Mouse (Mus musculus): Measurements from ENCODE around the gene Cspg5.
A peak's percentile ranks its signal among the peaks of the same experiment; 100 is the strongest.

The Cspg5 gene

DNA sequence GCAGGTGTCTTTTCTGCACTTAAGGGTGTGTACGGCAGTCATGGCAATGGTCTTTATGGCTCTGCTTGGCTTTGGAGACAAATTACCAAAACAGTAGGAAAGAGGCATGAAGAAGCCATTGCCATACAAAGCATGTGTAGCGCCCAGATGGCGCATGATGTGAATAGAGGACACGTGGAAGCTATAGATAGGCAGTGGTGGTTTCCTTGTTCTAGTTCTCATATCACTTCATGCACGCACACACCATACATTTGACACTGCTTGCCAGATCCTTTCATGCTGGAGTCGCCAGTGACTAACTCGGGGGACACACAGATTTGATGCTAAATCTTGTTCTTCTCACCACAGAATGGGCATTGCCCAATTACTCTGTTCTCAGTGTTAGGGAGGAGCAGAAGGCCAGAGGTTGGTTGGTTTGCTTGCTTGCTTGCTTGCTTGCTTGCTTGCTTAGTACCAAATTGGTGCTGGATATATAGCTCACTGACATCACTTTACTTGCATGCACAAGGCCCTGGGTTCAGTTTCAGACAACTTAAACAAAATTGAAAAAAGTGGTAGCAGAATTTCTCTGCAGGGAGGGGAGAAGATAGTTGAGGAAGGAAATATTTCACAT lies at the start of gene Cspg5:
TSS of gene Cspg5 (plus strand) at position 563 of the 613 bp plus-strand sequence.
- DNase-seq (ENCODE audit: low spot score), result no peak

DNA sequence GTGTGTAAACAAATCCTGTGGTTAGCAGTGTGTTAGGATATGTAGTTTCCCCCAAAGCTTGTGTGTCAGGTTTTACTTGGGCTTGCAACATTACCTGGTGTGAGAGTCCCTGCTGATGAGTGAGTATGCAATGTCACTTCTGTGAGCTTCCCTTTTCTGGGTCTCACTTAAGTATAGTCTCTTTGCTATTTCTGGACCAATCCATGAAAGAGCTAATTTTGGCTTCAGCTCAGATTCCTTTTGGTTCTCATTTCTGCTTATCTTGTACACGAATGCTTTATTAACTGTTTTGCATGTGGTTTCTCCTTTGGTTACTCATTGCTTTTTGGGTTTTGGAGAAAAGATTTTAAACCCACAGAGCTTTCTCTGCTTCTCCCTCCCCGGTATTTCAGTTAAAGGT lies 43.7 kb upstream of the Cspg5 start:
- no peak for DNase-seq (ENCODE audit: low spot score)

DNA sequence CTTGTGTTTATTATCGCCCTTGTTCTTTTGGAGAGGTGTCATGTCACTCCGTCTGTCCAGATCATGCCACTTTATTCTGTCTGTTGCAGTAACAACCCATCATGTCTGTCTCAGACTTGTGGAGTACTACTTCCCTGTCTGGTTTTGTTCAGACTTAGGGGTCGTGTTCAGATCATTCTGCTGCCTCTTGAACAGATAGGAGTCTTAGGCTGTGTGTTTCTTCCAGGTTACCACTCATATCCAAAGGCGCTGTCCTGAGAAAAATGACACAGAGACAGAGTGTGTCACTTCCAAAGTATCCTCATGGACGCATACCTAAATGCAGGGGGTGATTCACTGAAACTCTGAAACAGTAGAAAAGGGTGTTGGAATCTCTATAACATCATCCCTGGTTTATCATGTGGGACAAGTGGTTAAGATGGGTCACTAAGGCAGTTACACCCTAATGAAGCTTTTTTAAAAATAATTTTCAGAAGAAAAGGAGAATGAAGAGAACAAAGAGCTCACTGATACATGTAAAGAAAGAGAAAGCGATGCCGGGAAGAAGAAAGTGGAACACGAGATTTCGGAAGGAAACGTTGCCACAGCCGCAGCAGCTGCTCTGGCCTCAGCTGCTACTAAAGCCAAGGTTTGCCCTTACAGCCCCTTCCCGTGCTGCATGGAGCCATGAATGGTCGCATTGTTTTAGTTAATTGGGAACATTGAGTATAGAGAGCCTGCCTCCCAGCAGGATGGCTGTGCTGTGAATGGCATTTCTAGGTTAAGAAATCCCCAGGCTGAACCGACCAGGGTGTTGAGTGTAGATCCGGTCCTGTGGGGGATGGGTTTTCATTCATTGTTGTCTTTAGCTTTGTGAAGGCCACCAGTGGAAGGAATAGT lies 37.8 kb upstream of the Cspg5 start:
- DNase-seq (ENCODE audit: low spot score), result no peak

DNA sequence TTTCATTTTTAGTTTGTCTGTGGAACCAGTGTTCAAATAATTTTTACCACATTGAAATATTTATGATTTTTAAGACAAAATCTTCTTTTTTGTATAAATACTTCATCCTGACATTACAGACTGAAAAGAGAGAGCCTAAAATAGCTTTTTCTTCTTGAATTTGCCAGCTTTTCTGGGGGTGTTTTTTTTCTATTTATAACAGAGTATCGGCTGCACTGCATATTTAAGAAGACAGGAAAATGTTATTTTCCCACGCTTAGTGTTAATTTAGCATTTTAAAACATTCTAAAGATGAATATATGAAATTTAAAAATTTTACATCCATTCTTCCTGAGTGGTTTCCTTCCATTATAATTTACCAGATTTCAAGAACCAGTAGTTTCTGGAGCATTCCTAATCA lies 37.1 kb upstream of the Cspg5 start:
- DNase-seq (ENCODE audit: low spot score), result no peak

DNA sequence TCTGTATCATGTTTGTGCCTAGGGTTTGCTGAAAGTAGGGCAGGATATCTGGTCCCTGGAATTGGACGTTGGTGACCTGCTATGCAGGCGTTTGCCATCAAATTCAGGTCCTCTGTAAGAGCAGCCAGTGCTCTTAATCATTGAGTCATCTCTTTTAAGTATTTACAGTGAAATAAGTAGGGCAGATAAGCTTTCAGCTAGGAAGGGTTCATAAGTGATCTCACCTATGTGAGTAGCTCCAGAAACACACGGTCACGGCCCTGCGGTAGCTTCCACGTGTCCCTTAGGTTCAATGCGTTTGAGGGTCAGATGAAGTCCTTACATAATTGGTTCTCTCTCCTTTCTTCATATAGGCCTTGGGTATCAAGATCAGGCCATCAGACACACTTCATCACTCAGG lies 35.3 kb upstream of the Cspg5 start:
- DNase-seq (ENCODE audit: low spot score), result no peak

DNA sequence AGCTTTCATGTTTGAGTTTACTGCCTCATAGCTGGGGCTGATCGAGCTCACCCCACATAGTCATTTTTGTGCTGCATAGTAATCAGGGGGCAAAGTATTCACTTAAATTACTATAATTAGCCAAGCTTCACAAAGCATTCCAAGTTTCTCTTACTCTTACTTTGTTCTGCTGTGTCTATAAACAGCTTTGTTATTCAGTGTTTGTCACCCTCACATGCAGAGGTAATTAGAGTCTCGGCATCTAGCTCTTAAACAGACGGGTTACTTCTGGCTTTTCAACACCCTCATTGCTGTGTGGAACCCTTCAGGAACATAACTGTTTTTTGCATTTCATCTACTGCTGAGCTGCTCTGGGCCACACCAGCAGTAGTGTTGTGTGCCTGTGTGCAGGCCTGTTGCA lies 34.6 kb upstream of the Cspg5 start:
- DNase-seq (ENCODE audit: low spot score), result no peak

DNA sequence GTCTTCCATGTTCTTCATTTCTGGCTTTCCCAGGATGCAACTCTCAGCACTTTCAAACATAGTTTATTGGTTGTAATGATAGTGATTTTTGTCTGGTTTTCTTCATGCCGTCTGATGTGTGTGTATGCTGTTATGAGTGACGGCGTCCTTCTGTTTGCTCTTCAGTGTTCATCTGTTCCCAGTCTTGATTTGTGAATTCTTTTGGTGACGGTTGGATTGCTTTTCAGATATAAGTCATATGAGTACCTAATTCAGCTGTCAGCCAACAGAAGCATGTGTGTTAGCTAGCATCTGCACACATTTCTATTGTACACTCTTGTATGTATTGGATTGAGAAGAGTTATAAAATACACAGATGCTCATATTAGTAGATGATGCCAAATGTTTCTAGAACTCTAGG lies 19.3 kb upstream of the Cspg5 start:
- no peak for DNase-seq (ENCODE audit: low spot score)

DNA sequence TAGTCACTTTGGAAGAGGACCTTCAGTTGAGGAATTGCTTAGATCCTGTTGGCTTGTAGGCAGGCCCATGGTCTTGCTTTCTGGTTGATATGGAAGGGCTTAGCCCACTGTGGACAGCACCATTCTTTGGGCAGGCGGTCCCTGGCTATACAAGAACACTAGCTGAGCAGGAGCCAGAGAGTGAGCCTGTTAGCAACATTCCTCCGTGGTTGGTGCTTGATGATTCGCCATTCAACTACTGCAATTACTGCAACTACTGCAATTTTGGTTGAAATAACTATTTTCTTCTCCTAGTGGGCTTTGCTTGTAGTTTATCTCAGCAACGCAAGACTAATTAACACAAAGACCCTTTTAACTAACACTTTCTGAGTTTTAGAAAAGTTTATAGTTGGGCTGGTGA lies 17.4 kb upstream of the Cspg5 start:
- no peak for DNase-seq (ENCODE audit: low spot score)

DNA sequence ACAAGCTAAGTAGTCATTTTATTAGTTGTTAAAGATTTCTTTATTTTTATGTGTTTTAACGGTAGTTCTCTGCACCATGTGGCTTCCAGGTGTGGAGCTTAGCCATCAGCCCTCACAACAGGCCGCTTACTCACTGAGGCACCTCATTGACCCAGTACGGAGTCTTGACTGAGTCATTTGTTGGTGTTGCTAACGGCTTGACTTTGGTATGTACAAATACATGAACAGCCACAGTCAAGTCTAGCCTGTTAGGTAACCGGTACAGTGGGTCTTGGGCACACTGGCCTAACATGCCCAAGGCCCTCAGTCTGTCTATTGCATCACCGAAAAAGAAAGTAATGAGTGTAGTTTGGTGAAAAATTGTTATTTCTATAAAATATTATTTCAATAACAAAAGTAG lies 14.9 kb upstream of the Cspg5 start:
- no peak for DNase-seq (ENCODE audit: low spot score)

DNA sequence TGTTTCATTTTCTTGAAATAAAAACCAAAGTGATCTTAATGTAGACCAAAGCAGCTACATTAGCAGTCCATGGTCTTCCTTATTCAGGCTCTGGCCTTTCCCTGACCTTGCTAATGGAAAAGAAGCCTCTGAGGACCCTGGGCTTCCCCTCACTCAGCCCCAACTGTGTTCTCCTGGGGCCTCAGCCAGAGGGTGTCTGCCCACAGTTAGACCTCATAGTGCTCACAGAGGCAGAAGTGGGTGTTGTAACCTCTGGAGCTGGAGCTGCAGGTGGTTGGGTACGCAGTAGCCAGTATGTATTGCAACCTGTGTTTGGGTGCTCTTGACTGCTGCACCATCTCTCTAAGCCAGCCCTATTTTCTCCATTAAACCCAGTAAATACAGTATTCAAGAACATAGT lies 14.5 kb upstream of the Cspg5 start:
- DNase-seq (ENCODE audit: low spot score), result no peak

DNA sequence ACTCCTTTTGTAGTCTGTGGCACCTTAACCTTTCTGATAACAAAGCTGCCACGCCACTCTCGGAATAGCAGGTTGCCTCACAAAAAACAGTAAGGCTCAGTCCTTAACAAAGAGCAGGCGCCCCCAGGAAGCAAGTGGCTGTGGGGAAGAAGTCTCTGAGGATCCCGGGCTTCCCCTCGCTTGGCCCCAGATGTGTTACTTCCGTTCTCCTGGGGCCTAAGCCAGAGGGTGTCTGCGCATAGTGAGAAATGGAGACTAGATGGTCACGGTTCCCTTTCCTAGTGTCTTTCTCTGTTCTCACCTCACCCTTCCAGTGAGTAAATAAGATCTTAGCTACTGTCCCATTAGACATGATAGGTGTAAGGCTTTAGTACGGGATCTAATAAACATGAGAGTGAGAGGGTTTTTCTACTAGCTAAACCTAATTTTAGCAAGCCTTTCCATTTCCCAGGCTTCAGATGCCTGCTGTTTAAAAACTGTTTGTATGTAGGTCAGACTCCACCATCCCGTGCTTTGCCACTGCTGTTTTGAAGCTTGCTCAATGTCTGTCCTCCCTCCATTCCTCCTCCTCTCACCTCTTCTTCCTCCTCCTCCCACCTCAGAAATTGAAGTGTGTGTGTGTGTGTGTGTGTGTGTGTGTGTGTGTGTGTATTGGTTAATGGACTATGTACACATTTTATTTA lies 13.9 kb upstream of the Cspg5 start:
- DNase-seq (ENCODE audit: low spot score), result no peak

DNA sequence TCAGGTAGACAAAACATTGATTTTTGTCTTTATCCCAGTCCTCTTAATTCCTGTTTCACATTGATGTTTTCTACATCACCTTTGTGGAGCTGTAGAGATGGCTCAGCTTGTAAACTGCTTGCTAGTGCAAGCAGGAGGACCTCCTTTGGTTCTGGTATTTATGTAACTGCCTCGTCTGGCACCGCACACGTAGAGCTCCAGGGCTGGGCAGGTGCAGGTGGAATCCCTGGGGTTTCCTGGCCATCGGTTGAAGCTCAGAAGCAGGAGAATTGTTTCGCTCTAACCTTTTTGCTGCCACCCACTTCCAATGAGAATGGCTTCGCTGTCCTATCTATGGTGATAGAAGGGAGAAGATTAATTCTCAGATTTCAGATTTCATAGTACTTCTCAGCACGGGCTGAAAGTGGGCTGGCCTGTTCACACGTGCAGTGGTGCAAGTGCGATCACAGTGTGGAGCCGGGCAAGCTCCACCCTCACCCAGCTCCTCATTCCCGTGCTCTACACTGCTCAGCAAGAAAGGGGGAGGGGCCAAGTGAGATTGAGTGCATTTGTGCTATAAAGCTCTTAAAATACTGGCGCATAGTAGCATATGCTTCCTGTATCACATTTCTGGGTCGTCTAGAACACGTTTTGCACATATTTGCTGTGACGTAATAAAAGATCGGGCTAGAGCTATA lies 13.1 kb upstream of the Cspg5 start:
- DNase-seq (ENCODE audit: low spot score), result no peak

DNA sequence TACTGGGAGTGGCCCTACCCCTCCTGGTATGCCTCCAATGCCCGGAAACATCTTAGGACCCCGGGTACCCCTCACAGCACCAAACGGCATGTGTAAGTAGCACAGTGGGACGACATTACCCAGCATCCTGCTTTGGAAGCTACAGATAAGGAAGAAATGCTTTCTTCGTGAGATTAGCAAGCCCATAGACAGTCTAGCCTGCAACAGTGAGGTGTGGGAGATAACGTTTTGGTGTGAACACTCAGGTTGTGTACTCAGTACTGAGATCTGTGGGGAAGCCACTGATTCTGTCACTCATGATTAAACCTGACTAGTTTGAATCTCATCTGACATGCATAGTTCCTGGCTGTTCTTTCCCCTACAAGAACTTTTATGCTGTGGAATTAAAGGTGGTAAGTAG lies 8.6 kb upstream of the Cspg5 start:
- no peak for DNase-seq (ENCODE audit: low spot score)

DNA sequence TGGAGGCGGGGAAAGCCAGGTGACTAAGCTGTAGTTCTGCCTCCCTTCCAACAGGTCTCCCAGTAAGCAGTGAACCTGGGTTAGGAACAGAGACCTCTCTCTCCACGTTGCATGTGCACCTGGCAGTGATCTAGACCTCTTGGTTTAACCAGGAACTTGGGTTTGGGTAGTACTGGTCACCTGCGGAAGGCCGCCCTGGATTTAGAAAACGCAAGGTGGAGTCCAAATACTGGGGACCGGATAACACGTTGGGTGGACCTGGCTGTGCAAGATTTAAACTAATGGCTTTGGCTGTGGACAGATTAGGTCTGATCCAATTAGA lies 945 bp downstream of the Cspg5 start:
- no peak for DNase-seq (ENCODE audit: low spot score)

DNA sequence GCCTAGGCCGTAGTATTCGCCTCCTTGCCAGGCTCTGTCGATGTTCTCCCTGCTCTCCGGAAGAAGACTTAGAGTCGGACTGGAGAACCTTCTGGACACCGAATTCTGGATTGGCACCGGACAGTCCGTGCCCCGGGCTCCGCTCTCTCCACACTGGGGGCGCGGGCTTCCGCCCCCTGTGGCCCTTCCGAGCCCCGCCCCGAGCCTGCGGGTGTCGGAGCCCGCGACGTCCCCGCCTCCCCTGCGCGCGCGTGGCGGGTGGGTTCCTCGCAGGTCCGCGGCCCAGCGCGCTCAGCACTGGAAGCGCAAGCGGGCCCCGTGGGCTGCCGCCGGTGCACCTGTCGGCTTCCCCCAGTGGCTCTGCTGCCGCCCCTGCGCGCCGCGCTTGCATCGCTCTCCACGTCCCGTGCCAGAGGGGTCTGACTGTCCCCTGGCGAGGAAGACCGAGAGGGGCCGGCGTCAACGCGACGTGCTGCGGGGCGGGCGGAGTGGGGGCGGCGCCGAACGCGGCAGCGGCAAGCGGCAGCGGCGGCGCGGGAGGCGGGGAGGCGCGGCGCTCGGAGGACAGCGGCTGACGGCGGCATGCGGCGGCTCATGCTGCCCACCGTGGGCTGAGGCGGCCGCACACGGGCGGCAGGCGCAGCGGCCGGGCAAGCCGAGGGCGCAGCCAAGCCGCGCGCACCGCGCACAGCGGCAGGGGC lies 1.5 kb downstream of the Cspg5 start:
- peak; percentile 46 for DNase-seq (ENCODE audit: low spot score)

DNA sequence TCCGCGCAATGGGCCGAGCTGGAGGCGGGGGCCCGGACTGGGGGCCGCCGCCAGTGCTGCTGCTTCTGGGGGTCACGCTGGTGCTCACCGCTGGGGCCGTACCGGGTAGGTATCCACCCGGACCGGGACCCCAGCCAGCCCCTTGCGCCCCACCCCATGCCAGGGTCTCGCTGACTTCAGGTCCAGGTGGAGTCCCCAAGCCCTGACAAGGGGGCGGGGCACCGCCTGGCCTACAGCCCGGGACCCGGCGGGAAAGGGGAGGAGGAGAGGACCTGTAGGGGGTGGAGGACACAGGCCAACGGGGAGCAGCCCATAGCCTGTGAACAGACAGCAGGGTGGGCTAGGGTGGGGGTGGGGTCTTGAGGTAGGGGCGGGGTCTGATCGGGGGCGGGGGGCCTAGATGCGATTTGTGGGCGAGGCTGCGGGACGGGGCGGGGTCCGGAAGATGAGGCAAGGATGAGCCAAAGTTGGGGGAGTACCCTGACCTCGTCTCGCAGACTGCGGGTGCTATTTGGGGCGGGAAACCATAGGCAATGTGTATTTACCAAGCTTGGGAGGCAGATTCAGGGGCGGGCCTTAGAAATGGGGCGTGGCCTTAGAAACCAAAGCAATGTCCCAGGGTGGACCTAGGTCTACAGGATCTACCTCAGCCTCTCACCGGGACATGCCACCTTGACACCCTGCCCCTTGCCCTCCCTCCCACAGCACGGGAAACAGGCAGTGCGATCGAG lies 2.2 kb downstream of the Cspg5 start:
- DNase-seq (ENCODE audit: low spot score), result peak; percentile 52

DNA sequence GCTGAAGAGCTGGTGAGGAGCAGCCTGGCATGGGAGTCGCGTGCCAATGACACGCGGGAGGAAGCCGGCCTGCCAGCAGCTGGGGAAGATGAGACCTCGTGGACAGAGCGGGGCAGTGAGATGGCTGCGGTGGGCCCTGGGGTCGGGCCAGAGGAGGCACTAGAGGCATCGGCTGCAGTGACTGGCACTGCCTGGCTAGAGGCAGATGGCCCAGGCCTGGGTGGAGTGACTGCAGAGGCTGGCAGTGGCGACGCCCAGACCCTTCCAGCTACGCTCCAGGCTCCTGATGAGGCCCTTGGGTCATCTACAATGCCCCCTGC lies 2.7 kb downstream of the Cspg5 start:
- DNase-seq (ENCODE audit: low spot score), result no peak

DNA sequence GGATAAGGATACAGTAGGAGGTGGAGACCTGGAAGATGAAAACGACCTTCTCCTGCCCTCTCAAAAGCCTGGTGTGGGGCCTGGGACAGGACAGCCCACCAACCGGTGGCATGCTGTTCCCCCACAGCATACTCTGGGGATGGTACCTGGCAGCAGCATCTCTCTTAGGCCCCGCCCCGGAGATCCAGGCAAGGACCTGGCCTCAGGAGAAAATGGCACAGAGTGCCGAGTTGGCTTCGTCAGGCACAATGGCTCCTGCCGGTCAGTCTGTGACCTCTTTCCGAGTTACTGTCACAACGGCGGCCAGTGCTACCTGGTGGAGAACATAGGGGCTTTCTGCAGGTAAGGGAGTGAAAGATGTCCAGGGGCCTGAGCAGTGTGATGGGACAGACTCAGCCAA lies 3.5 kb downstream of the Cspg5 start:
- DNase-seq (ENCODE audit: low spot score), result no peak

DNA sequence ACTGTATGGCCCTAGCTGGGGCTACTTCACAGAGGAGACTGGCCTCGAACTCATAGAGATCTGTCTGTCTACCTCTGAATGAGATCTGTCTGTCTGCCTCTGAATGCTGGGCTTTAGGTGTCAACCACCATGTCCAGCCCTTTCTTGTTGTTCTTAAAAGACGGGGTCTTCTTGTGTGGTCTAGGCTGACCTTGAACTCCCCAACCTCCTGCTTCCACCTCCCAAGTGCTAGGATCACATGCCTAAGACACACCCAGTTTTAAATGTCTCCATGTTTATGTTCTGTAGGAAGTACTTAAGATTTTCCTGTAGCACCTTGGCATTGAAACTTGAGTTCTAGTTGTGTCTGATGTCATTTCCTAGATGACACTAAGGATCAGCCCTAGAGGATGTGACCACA lies 5.3 kb downstream of the Cspg5 start:
- DNase-seq (ENCODE audit: low spot score), result no peak

DNA sequence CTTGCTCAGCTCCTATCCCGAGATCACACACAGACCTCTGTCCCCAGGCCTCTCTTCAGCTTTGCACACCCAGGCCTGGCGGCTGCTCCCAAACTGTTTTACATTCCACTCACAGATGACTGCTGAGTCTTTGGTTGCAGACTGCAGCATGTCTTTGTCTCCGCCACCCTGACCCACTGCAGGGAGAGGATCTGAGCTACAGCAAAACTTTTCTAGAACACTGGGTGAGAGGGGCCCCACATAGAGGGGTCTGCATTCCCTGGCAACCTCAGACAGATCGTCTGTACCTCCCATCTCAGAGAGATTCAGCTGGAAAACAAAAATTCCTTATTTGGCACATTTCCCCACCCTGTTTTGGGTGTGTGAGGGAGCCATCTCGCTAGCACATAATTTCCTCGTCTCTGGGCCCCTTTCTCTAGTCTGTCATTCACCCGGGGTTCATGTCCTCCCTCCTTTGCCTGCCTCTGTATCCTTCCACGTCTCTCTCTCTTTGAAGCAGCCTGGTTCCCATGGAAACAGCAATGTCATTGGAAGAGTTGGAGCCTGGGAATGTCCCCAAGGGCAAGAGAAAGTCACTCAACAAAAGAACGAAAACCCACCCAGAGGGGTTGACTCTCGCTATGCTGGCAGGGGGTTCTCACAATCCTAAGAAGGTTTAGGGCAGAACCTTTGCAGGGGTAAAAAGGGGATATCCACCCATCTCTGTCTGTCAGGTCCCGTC lies 6.4 kb downstream of the Cspg5 start:
- DNase-seq (ENCODE audit: low spot score), result no peak

DNA sequence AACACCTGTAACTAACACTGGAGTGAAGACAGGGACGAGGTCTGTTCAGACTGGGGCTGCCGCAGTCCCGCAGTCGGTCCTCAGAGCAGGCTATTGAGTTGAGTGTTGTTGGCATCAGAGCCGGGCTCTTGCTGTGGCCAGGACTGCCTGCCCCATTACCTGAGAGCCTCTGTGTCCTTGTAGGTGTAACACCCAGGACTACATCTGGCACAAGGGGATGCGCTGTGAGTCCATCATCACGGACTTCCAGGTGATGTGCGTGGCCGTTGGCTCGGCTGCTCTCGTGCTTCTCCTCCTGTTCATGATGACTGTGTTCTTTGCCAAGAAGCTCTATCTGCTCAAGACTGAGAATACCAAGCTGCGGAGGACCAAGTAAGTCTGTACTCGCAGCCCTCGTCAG lies 7.2 kb downstream of the Cspg5 start:
- DNase-seq (ENCODE audit: low spot score), result no peak
